Mouse (Mus musculus): Measurements from ENCODE around the gene Epb41l5. TPM values are rescaled to one million over a fixed set of nuclear protein-coding genes. Genes with fewer than 3 reads are reported as not detected.

The Epb41l5 gene
- total and polyA plus RNA-seq, 3 experiments: 2.1 to 5.8 (median 3.8) TPM

GRCm38 (mm10) chr1:119641090-119641812 is 7.5 kb downstream of the Epb41l5 start:
- no peaks in the 10 kb centered on the region for H3K4me1 ChIP-seq (ENCODE audit: control insufficient read depth, insufficient read depth, low read length)
- H3K9ac ChIP-seq (ENCODE audit: low read depth, low read length): no peak overlapping the region
- no peak for DNase-seq
- TF ChIP-seq CTCF (IDR thresholded peaks at IDR 0.05) (no peak), POLR2A (IDR thresholded peaks at IDR 0.05; ENCODE audit: insufficient read depth, low read depth, low read length) (no peak), EP300 (IDR thresholded peaks at IDR 0.05; ENCODE audit: insufficient read depth, low read depth, low read length) (no peak)
- no peaks in the 10 kb centered on the region for H3K27me3 ChIP-seq (ENCODE audit: control insufficient read depth, insufficient read depth, low read length)
- intact Hi-C loops (cut with DNase I): no loop called here
- H3K79me2 ChIP-seq (replicated peaks; ENCODE audit: control insufficient read depth, insufficient read depth, low read length): no peaks in the 10 kb centered on the region
- H3K36me3 ChIP-seq (ENCODE audit: control insufficient read depth, insufficient read depth, low read length): no peaks in the 10 kb centered on the region
- H3K4me3 ChIP-seq: no peak overlapping the region
- H3K27ac ChIP-seq: no peak overlapping the region

GRCm38 (mm10) chr1:119640006-119640405 is 8.8 kb downstream of the Epb41l5 start:
- no peaks in the 10 kb centered on the region for H3K79me2 ChIP-seq (replicated peaks; ENCODE audit: control insufficient read depth, insufficient read depth, low read length)
- H3K9ac ChIP-seq (ENCODE audit: low read depth, low read length): no peak overlapping the region
- H3K27ac ChIP-seq: no peak overlapping the region
- no peaks in the 10 kb centered on the region for H3K4me1 ChIP-seq (ENCODE audit: control insufficient read depth, insufficient read depth, low read length)
- 40% methylated on average over 2 of the region's 2 CpGs for WGBS
- no peaks in the 10 kb centered on the region for H3K27me3 ChIP-seq (ENCODE audit: control insufficient read depth, insufficient read depth, low read length)
- TF ChIP-seq POLR2A (IDR thresholded peaks at IDR 0.05; ENCODE audit: insufficient read depth, low read depth, low read length) (no peak), CTCF (IDR thresholded peaks at IDR 0.05) (no peak), EP300 (IDR thresholded peaks at IDR 0.05; ENCODE audit: insufficient read depth, low read depth, low read length) (no peak)
- H3K4me3 ChIP-seq: no peak overlapping the region
- intact Hi-C loops (cut with DNase I): no loop called here
- DNase-seq: no peak
- H3K36me3 ChIP-seq (ENCODE audit: control insufficient read depth, insufficient read depth, low read length): no peaks in the 10 kb centered on the region

- TF ChIP-seq CTCF (IDR thresholded peaks at IDR 0.05) (no peak), EP300 (IDR thresholded peaks at IDR 0.05; ENCODE audit: insufficient read depth, low read depth, low read length) (no peak), POLR2A (IDR thresholded peaks at IDR 0.05; ENCODE audit: insufficient read depth, low read depth, low read length) (no peak)
- DNase-seq: no peak
- no peak overlapping the region for H3K9ac ChIP-seq (ENCODE audit: low read depth, low read length)
- H3K79me2 ChIP-seq (replicated peaks; ENCODE audit: control insufficient read depth, insufficient read depth, low read length): no peaks in the 10 kb centered on the region
- H3K4me3 ChIP-seq: no peak overlapping the region
- no peaks in the 10 kb centered on the region for H3K36me3 ChIP-seq (ENCODE audit: control insufficient read depth, insufficient read depth, low read length)
- H3K27me3 ChIP-seq (ENCODE audit: control insufficient read depth, insufficient read depth, low read length): no peaks in the 10 kb centered on the region
- H3K27ac ChIP-seq: no peak overlapping the region
- 83% methylated on average over 6 of the region's 6 CpGs for WGBS
- no peaks in the 10 kb centered on the region for H3K4me1 ChIP-seq (ENCODE audit: control insufficient read depth, insufficient read depth, low read length)
- intact Hi-C loops (cut with DNase I): no loop called here
These were observed 11.4 kb downstream of the Epb41l5 start for GRCm38 (mm10) chr1:119637188-119638023.

GRCm38 (mm10) chr1:119634746-119635145 is 14.1 kb downstream of the Epb41l5 start:
- WGBS: 69% methylated on average over 3 of the region's 3 CpGs
- Histone ChIP-seq H3K27ac (no peak overlapping the region), H3K4me3 (no peak overlapping the region), H3K79me2 (replicated peaks; ENCODE audit: control insufficient read depth, insufficient read depth, low read length) (no peaks in the 10 kb centered on the region), H3K4me1 (ENCODE audit: control insufficient read depth, insufficient read depth, low read length) (no peaks in the 10 kb centered on the region), H3K27me3 (ENCODE audit: control insufficient read depth, insufficient read depth, low read length) (no peaks in the 10 kb centered on the region), H3K36me3 (ENCODE audit: control insufficient read depth, insufficient read depth, low read length) (no peaks in the 10 kb centered on the region), H3K9ac (ENCODE audit: low read depth, low read length) (no peak overlapping the region)
- intact Hi-C loops (cut with DNase I): no loop called here
- no peak for DNase-seq
- TF ChIP-seq EP300 (IDR thresholded peaks at IDR 0.05; ENCODE audit: insufficient read depth, low read depth, low read length) (no peak), CTCF (IDR thresholded peaks at IDR 0.05) (no peak), POLR2A (IDR thresholded peaks at IDR 0.05; ENCODE audit: insufficient read depth, low read depth, low read length) (no peak)

- WGBS: 25% methylated on average over 1 of the region's 1 CpGs
- no peak for DNase-seq
- Histone ChIP-seq H3K4me1 (ENCODE audit: control insufficient read depth, insufficient read depth, low read length) (no peaks in the 10 kb centered on the region), H3K36me3 (ENCODE audit: control insufficient read depth, insufficient read depth, low read length) (no peaks in the 10 kb centered on the region), H3K4me3 (no peak overlapping the region), H3K27ac (no peak overlapping the region), H3K79me2 (replicated peaks; ENCODE audit: control insufficient read depth, insufficient read depth, low read length) (no peaks in the 10 kb centered on the region), H3K9ac (ENCODE audit: low read depth, low read length) (no peak overlapping the region), H3K27me3 (ENCODE audit: control insufficient read depth, insufficient read depth, low read length) (no peaks in the 10 kb centered on the region)
- intact Hi-C loops (cut with DNase I): no loop called here
- TF ChIP-seq CTCF (IDR thresholded peaks at IDR 0.05) (no peak), EP300 (IDR thresholded peaks at IDR 0.05; ENCODE audit: insufficient read depth, low read depth, low read length) (no peak), POLR2A (IDR thresholded peaks at IDR 0.05; ENCODE audit: insufficient read depth, low read depth, low read length) (no peak)
These were observed 18.4 kb downstream of the Epb41l5 start for GRCm38 (mm10) chr1:119630428-119630827.

GRCm38 (mm10) chr1:119626837-119627236 is 22.0 kb downstream of the Epb41l5 start:
- H3K4me3 ChIP-seq: no peak overlapping the region
- no peak for DNase-seq
- no peaks in the 10 kb centered on the region for H3K27me3 ChIP-seq (ENCODE audit: control insufficient read depth, insufficient read depth, low read length)
- H3K36me3 ChIP-seq (ENCODE audit: control insufficient read depth, insufficient read depth, low read length): no peaks in the 10 kb centered on the region
- whole genome bisulfite sequencing: 67% methylated on average over 4 of the region's 4 CpGs
- H3K4me1 ChIP-seq (ENCODE audit: control insufficient read depth, insufficient read depth, low read length): no peaks in the 10 kb centered on the region
- H3K79me2 ChIP-seq (replicated peaks; ENCODE audit: control insufficient read depth, insufficient read depth, low read length): no peaks in the 10 kb centered on the region
- TF ChIP-seq EP300 (IDR thresholded peaks at IDR 0.05; ENCODE audit: insufficient read depth, low read depth, low read length): no peak
- no peak for TF ChIP-seq POLR2A (IDR thresholded peaks at IDR 0.05; ENCODE audit: insufficient read depth, low read depth, low read length)
- TF ChIP-seq CTCF (IDR thresholded peaks at IDR 0.05): no peak
- no peak overlapping the region for H3K9ac ChIP-seq (ENCODE audit: low read depth, low read length)
- no peak overlapping the region for H3K27ac ChIP-seq
- intact Hi-C loops (cut with DNase I): no loop called here

Measured in heart, adult 2 months (tissue).